In genomic region chr1:161748685-161749084, GRCm38 (mm10) we compare ENCODE assay signal across 20 mouse cellular contexts. TPM values are rescaled to one million over a fixed set of nuclear protein-coding genes. Genes with fewer than 3 reads are reported as not detected.
DNase-seq lines count a peak whose midpoint lies in the region; ATAC-seq and TF ChIP-seq lines count a peak whose summit lies in the region.
"Had no signal": no experiment of that assay in that cellular context is flagged by ENCODE, and none has a peak within 500 bp of the region (broad histone marks: within the 10 kb centered on the region; RNA-seq: fewer than 3 reads in every experiment).

No protein-coding gene starts in this region.

- H3ac ChIP-seq in myocyte (ENCODE audit: control insufficient read depth, insufficient read length), result no peak overlapping the region

- peak; percentile 58 for DNase-seq in heart, adult 11 months
- DNase-seq in heart, postnatal 25 days (ENCODE audit: low spot score), result no peak
- peak; percentile 13 to 22 for DNase-seq in spleen, postnatal 36 days (ENCODE audit: low spot score in 2 of 2)
- no peak for DNase-seq in spleen, postnatal 10 days (ENCODE audit: low spot score in 2 of 2)
- DNase-seq in kidney, adult 11 months, result no peak
- DNase-seq: cerebellum, adult 11-12 months; gastrocnemius, adult 2 months; gastrocnemius, postnatal 25 days had no signal

- H3K36me3 ChIP-seq in myocyte (ENCODE audit: control insufficient read depth, insufficient read depth), result no peaks in the 10 kb centered on the region
- H3K36me3 ChIP-seq: embryonic facial prominence, embryonic 12.5 days; heart, embryonic 13.5 days; hindbrain, embryonic 12.5 days had no signal

- no peak for ATAC-seq in cerebellum, adult (ENCODE audit: insufficient number of reproducible peaks, low FRiP score, low TSS enrichment)
- ATAC-seq: forebrain, embryonic 13.5 days; forebrain, postnatal 0 days had no signal

- intact Hi-C loops in heart, postnatal 25 days (cut with DNase I), result loop anchor here (5.0 kb wide), 2 partner anchors 214 to 229 kb away; partner anchors contain the start of gene 4930558K02Rik

- no peaks in the 10 kb centered on the region for H3K79me2 ChIP-seq in myocyte (ENCODE audit: control insufficient read depth, insufficient read depth)

- H3K4me2 ChIP-seq in myocyte (ENCODE audit: low read depth), result peak overlapping the region; percentile 16
- H3K4me2 ChIP-seq: embryonic facial prominence, embryonic 12.5 days; forebrain, embryonic 13.5 days; heart, embryonic 13.5 days; hindbrain, embryonic 12.5 days had no signal

- H3K4me3 ChIP-seq in myocyte, result no peak overlapping the region
- H3K4me3 ChIP-seq: embryonic facial prominence, embryonic 12.5 days; forebrain, embryonic 13.5 days; gastrocnemius, adult 2 months; heart, embryonic 13.5 days; hindbrain, embryonic 12.5 days had no signal

- H3K27me3 ChIP-seq in myocyte (ENCODE audit: control insufficient read depth, insufficient read depth, insufficient read length), result no peaks in the 10 kb centered on the region
- H3K27me3 ChIP-seq: embryonic facial prominence, embryonic 12.5 days; forebrain, embryonic 13.5 days; hindbrain, embryonic 12.5 days had no signal

- TF ChIP-seq POLR2A in myocyte (IDR thresholded peaks at IDR 0.05; ENCODE audit: insufficient read length, low read depth), result no peak

TF ChIP-seq in myocyte, 11 proteins besides CTCF, POLR2A, EP300 and RAD21:
- TF ChIP-seq CEBPB (IDR thresholded peaks at IDR 0.05; ENCODE audit: insufficient read depth, poor library complexity, severe bottlenecking) (no peak), REST (IDR thresholded peaks at IDR 0.05; ENCODE audit: insufficient read depth, insufficient read length) (no peak), MYOD1 (IDR thresholded peaks at IDR 0.05; ENCODE audit: control insufficient read depth in 1 of 3, insufficient read length in 2 of 3, low read depth in 2 of 3) (no peak), TCF3 (IDR thresholded peaks at IDR 0.05; ENCODE audit: insufficient read length, low read depth) (no peak), SRF (IDR thresholded peaks at IDR 0.05; ENCODE audit: control insufficient read depth, insufficient read length, low read depth) (no peak), USF1 (IDR thresholded peaks at IDR 0.05; ENCODE audit: low read depth) (no peak), MAX (IDR thresholded peaks at IDR 0.05; ENCODE audit: low read depth) (no peak), POLR2AphosphoS2 (IDR thresholded peaks at IDR 0.05; ENCODE audit: insufficient read length, low read depth) (no peak), MYOG (IDR thresholded peaks at IDR 0.05; ENCODE audit: control insufficient read depth in 1 of 3, insufficient read depth in 1 of 3, insufficient read length in 2 of 3, low read depth in 2 of 3) (no peak), TCF12 (IDR thresholded peaks at IDR 0.05; ENCODE audit: insufficient read depth, poor library complexity, severe bottlenecking) (no peak), E2F4 (IDR thresholded peaks at IDR 0.05; ENCODE audit: insufficient read depth) (no peak)

RNA-seq across cellular contexts. Expression of gene Fasl, which starts 39.6 kb away (rescaled TPM):
- total RNA-seq in heart, postnatal 25 days (2021), result not detected
- not detected for polyA plus RNA-seq in myocyte (2012; fragmentation: generic; extraction: Trizol)
- total RNA-seq: gastrocnemius, adult 2 months; gastrocnemius, postnatal 25 days; granulocyte monocyte progenitor cell, adult 5-6 weeks; heart, postnatal 4 days had no signal
- polyA plus RNA-seq: C2C12; embryonic facial prominence, embryonic 12.5 days; forebrain, embryonic 13.5 days; forebrain, postnatal 0 days; heart, embryonic 13.5 days; heart, postnatal 0 days; Patski had no signal

Comparison
In these comparisons a context has a peak if more than half of its experiments do, and no peak if none do; other contexts are left out.
1. DNase-seq: peak in heart, adult 11 months (single experiment) and spleen, postnatal 36 days (2 of 2); none in heart, postnatal 25 days (single experiment), spleen, postnatal 10 days (0 of 2) and kidney, adult 11 months (single experiment).